ENCODE assay signal across 21 mouse cellular contexts in genomic region chr15:83338908-83339307, GRCm38 (mm10). TPM values are rescaled to one million over a fixed set of nuclear protein-coding genes. Genes with fewer than 3 reads are reported as not detected.
A peak's percentile ranks its signal among the peaks of the same experiment; 100 is the strongest.
DNase-seq lines count a peak whose midpoint lies in the region; ATAC-seq and TF ChIP-seq lines count a peak whose summit lies in the region.
"Had no signal": no experiment of that assay in that cellular context is flagged by ENCODE, and none has a peak within 500 bp of the region (broad histone marks: within the 10 kb centered on the region; RNA-seq: fewer than 3 reads in every experiment).

No protein-coding gene starts in this region.

- TF ChIP-seq CTCF in heart, adult 2 months (IDR thresholded peaks at IDR 0.05), result no peak

- H3K9ac ChIP-seq in heart, embryonic 11.5 days (ENCODE audit: low read depth, low read length), result no peak overlapping the region
- no peak overlapping the region for H3K9ac ChIP-seq in heart, adult 2 months (ENCODE audit: low read depth, low read length)
- H3K9ac ChIP-seq: forebrain, embryonic 13.5 days; hindbrain, embryonic 12.5 days; limb, embryonic 13.5 days; liver, embryonic 12.5 days; neural tube, embryonic 15.5 days had no signal

- H3K27me3 ChIP-seq in heart, embryonic 11.5 days (ENCODE audit: control insufficient read depth, insufficient read depth, low read length), result no peaks in the 10 kb centered on the region
- no peaks in the 10 kb centered on the region for H3K27me3 ChIP-seq in heart, adult 2 months (ENCODE audit: control insufficient read depth, insufficient read depth, low read length)
- H3K27me3 ChIP-seq in myocyte (ENCODE audit: control insufficient read depth, insufficient read depth, insufficient read length), result no peaks in the 10 kb centered on the region
- H3K27me3 ChIP-seq: CH12.LX; forebrain, embryonic 13.5 days; hindbrain, embryonic 12.5 days; limb, embryonic 13.5 days; liver, embryonic 12.5 days; neural tube, embryonic 15.5 days had no signal

- H3K36me3 ChIP-seq in heart, embryonic 11.5 days (ENCODE audit: control insufficient read depth, insufficient read depth, low read length), result peaks cover 6% of the 10 kb centered on the region
- H3K36me3 ChIP-seq in heart, adult 2 months (ENCODE audit: control insufficient read depth, insufficient read depth, low read length), result no peaks in the 10 kb centered on the region
- H3K36me3 ChIP-seq in myocyte (ENCODE audit: control insufficient read depth, insufficient read depth), result peaks cover 34% of the 10 kb centered on the region

- ATAC-seq in heart, embryonic 11.5 days (replicated peaks; ENCODE audit: insufficient number of reproducible peaks, low FRiP score, low TSS enrichment), result no peak; the same call in 1 of the 2 replicates
- ATAC-seq: forebrain, embryonic 13.5 days had no signal

- intact Hi-C loops in heart, adult 2 months (cut with DNase I), result no loop called here

- TF ChIP-seq POLR2A in heart, adult 2 months (IDR thresholded peaks at IDR 0.05; ENCODE audit: insufficient read depth, low read depth, low read length), result no peak
- no peak for TF ChIP-seq POLR2A in myocyte (IDR thresholded peaks at IDR 0.05; ENCODE audit: insufficient read length, low read depth)

- H3K27ac ChIP-seq in heart, embryonic 11.5 days (ENCODE audit: low read depth, low read length), result 0 out of 2 replicates have a peak overlapping the region, but pooled peaks have one; percentile 35
- no peak overlapping the region for H3K27ac ChIP-seq in heart, adult 2 months
- H3K27ac ChIP-seq: forebrain, embryonic 13.5 days; hindbrain, embryonic 12.5 days; left cerebral cortex, adult 2 months; limb, embryonic 13.5 days; neural tube, embryonic 15.5 days had no signal

- no peak for DNase-seq in heart, adult 2 months
- DNase-seq in kidney, postnatal 36 days, result peak; percentile 31 to 35
- DNase-seq in kidney, adult 18-20 months, result no peak
- no peak for DNase-seq in thymus, postnatal 4 days
- no peak for DNase-seq in ovary, postnatal 14 days (ENCODE audit: low spot score)
- DNase-seq: adrenal gland, adult 8-10 months; cerebellum, adult 8-10 months; cerebellum, postnatal 25 days; gastrocnemius, postnatal 14 days; heart, postnatal 36 days; midbrain, embryonic 14.5 days had no signal

- WGBS in heart, embryonic 11.5 days (ENCODE audit: insufficient replicate concordance), result 90% methylated on average over 6 of the region's 6 CpGs
- 87% methylated on average over 6 of the region's 6 CpGs for WGBS in heart, adult 2 months

- no peak overlapping the region for H3ac ChIP-seq in myocyte (ENCODE audit: control insufficient read depth, insufficient read length)

- H3K4me3 ChIP-seq in heart, embryonic 11.5 days (ENCODE audit: low read depth, low read length), result no peak overlapping the region
- H3K4me3 ChIP-seq in heart, adult 2 months, result no peak overlapping the region
- no peak overlapping the region for H3K4me3 ChIP-seq in myocyte
- H3K4me3 ChIP-seq: forebrain, embryonic 13.5 days; heart, embryonic 10.5 days; hindbrain, embryonic 12.5 days; left cerebral cortex, adult 2 months; limb, embryonic 13.5 days; liver, embryonic 12.5 days; neural tube, embryonic 15.5 days had no signal

- H3K9me3 ChIP-seq in heart, embryonic 11.5 days (replicated peaks; ENCODE audit: control insufficient read depth, low read length), result no peaks in the 10 kb centered on the region
- H3K9me3 ChIP-seq: forebrain, embryonic 13.5 days; heart, embryonic 10.5 days; hindbrain, embryonic 12.5 days; limb, embryonic 13.5 days; liver, embryonic 12.5 days; neural tube, embryonic 15.5 days had no signal

- TF ChIP-seq EP300 in heart, adult 2 months (IDR thresholded peaks at IDR 0.05; ENCODE audit: insufficient read depth, low read depth, low read length), result no peak

- H3K79me2 ChIP-seq in heart, adult 2 months (replicated peaks; ENCODE audit: control insufficient read depth, insufficient read depth, low read length), result no peaks in the 10 kb centered on the region
- peaks cover 10% of the 10 kb centered on the region for H3K79me2 ChIP-seq in myocyte (ENCODE audit: control insufficient read depth, insufficient read depth)

- H3K4me2 ChIP-seq in heart, embryonic 11.5 days, result no peak overlapping the region
- peak overlapping the region; percentile 47 for H3K4me2 ChIP-seq in myocyte (ENCODE audit: low read depth)
- H3K4me2 ChIP-seq: forebrain, embryonic 13.5 days; hindbrain, embryonic 12.5 days; limb, embryonic 13.5 days; liver, embryonic 12.5 days; neural tube, embryonic 15.5 days had no signal

- H3K4me1 ChIP-seq in heart, embryonic 11.5 days (ENCODE audit: control insufficient read depth, insufficient read depth, low read length), result peaks cover under 1% of the 10 kb centered on the region; the same call in 1 of the 2 replicates
- peaks cover 1% of the 10 kb centered on the region for H3K4me1 ChIP-seq in heart, adult 2 months (ENCODE audit: control insufficient read depth, insufficient read depth, low read length)
- H3K4me1 ChIP-seq: forebrain, embryonic 13.5 days; limb, embryonic 13.5 days; neural tube, embryonic 15.5 days had no signal

TF ChIP-seq in myocyte, 11 proteins besides CTCF, POLR2A, EP300 and RAD21:
- TF ChIP-seq TCF12 (IDR thresholded peaks at IDR 0.05; ENCODE audit: insufficient read depth, poor library complexity, severe bottlenecking) (no peak), USF1 (IDR thresholded peaks at IDR 0.05; ENCODE audit: low read depth) (no peak), POLR2AphosphoS2 (IDR thresholded peaks at IDR 0.05; ENCODE audit: insufficient read length, low read depth) (no peak), MYOG (IDR thresholded peaks at IDR 0.05; ENCODE audit: control insufficient read depth in 1 of 3, insufficient read depth in 1 of 3, insufficient read length in 2 of 3, low read depth in 2 of 3) (no peak), TCF3 (IDR thresholded peaks at IDR 0.05; ENCODE audit: insufficient read length, low read depth) (no peak), MAX (IDR thresholded peaks at IDR 0.05; ENCODE audit: low read depth) (no peak), SRF (IDR thresholded peaks at IDR 0.05; ENCODE audit: control insufficient read depth, insufficient read length, low read depth) (no peak), REST (IDR thresholded peaks at IDR 0.05; ENCODE audit: insufficient read depth, insufficient read length) (no peak), E2F4 (IDR thresholded peaks at IDR 0.05; ENCODE audit: insufficient read depth) (no peak), MYOD1 (IDR thresholded peaks at IDR 0.05; ENCODE audit: control insufficient read depth in 1 of 3, insufficient read length in 2 of 3, low read depth in 2 of 3) (no peak), CEBPB (IDR thresholded peaks at IDR 0.05; ENCODE audit: insufficient read depth, poor library complexity, severe bottlenecking) (no peak)

RNA-seq across cellular contexts. Expression of gene Arfgap3, which starts 11.1 kb away (rescaled TPM):
- 29.9 and 34.4 TPM in 2 replicates for polyA plus RNA-seq in heart, embryonic 11.5 days (2014; fragmentation: Nextera tagmentation; extraction: Ambion mirVana)
- 1 to 10 TPM; 9.6 to 9.8 TPM for total RNA-seq in heart, adult 2 months (2021)
- polyA plus RNA-seq in heart, adult 2 months (2012; rRNA removed), result 12.2 and 13.1 TPM in 2 replicates
- 45.3 TPM for polyA plus RNA-seq in myocyte (2012; fragmentation: generic; extraction: Trizol)

Comparison
In these comparisons a context has a peak if more than half of its experiments do, and no peak if none do; other contexts are left out.
1. DNase-seq: peak in kidney, postnatal 36 days (2 of 2); none in heart, adult 2 months (0 of 2), kidney, adult 18-20 months (single experiment), thymus, postnatal 4 days (single experiment) and ovary, postnatal 14 days (single experiment).